In the genomic region with DNA sequence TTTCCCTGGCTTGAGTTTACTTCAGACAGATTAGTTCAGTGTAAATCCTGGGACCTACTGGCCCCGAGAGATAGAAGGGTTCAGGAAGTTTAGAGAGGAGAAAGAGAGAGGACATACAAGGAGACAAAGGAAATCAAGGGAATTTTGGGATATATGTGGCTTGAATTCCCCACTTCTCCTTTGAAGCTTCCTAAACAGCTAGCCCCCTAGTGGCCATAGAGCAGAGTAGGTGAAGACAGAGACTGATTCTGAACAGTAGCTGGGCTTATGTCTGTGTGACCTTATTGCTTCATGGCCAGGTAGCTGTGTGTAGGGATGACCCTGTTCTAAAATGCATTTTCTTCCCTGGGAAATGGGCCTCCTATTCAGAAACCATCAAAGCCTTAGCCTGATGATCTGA, we compare ENCODE assay signal across 14 mouse cellular contexts.
DNase-seq lines count a peak whose midpoint lies in the region; ATAC-seq and TF ChIP-seq lines count a peak whose summit lies in the region.
"Had no signal": no experiment of that assay in that cellular context is flagged by ENCODE, and none has a peak within 500 bp of the region (broad histone marks: within the 10 kb centered on the region; RNA-seq: fewer than 3 reads in every experiment).

No protein-coding gene starts in this region.

- H3K27me3 ChIP-seq in kidney, postnatal 0 days (ENCODE audit: insufficient read depth, low read length), result no peaks in the 10 kb centered on the region
- H3K27me3 ChIP-seq in midbrain, embryonic 14.5 days (ENCODE audit: control insufficient read depth, insufficient read depth, low read length), result no peaks in the 10 kb centered on the region
- no peaks in the 10 kb centered on the region for H3K27me3 ChIP-seq in midbrain, embryonic 15.5 days (replicated peaks)
- H3K27me3 ChIP-seq: embryonic facial prominence, embryonic 12.5 days; heart, embryonic 15.5 days; limb, embryonic 12.5 days; midbrain, embryonic 12.5 days had no signal

- DNase-seq in cerebellum, postnatal 10 days, result peak; percentile 13 to 32
- DNase-seq in kidney, postnatal 0 days (ENCODE audit: low spot score), result peak; percentile 73
- no peak for DNase-seq in kidney, postnatal 4 days
- DNase-seq in midbrain, embryonic 14.5 days, result peak; percentile 80
- no peak for DNase-seq in yolk sac, embryonic 10.5 days (ENCODE audit: low spot score)
- no peak for DNase-seq in cerebellum, postnatal 36 days
- DNase-seq: kidney, adult 18-20 months; thymus, postnatal 4 days had no signal

- no peak for ATAC-seq in cerebellum, adult (ENCODE audit: insufficient number of reproducible peaks, low FRiP score, low TSS enrichment)
- ATAC-seq in kidney, postnatal 0 days (replicated peaks; ENCODE audit: low FRiP score, low read depth), result no peak
- no peak for ATAC-seq in midbrain, embryonic 14.5 days (ENCODE audit: low FRiP score, low TSS enrichment)
- no peak for ATAC-seq in midbrain, embryonic 15.5 days (replicated peaks)

- no peaks in the 10 kb centered on the region for H3K9me3 ChIP-seq in kidney, postnatal 0 days (replicated peaks; ENCODE audit: low read length)
- no peaks in the 10 kb centered on the region for H3K9me3 ChIP-seq in midbrain, embryonic 14.5 days (ENCODE audit: control insufficient read depth, low read length)
- no peaks in the 10 kb centered on the region for H3K9me3 ChIP-seq in midbrain, embryonic 15.5 days
- H3K9me3 ChIP-seq: embryonic facial prominence, embryonic 12.5 days; heart, embryonic 15.5 days; limb, embryonic 12.5 days; midbrain, embryonic 12.5 days had no signal

- peak; percentile 79 for TF ChIP-seq CTCF in kidney, postnatal 0 days (IDR thresholded peaks at IDR 0.05; ENCODE audit: low read depth)

- no peaks in the 10 kb centered on the region for H3K4me1 ChIP-seq in kidney, postnatal 0 days (replicated peaks; ENCODE audit: insufficient read depth, low read length)
- H3K4me1 ChIP-seq in midbrain, embryonic 14.5 days (ENCODE audit: control insufficient read depth, insufficient read depth, low read length), result no peaks in the 10 kb centered on the region
- no peaks in the 10 kb centered on the region for H3K4me1 ChIP-seq in midbrain, embryonic 15.5 days
- H3K4me1 ChIP-seq: embryonic facial prominence, embryonic 12.5 days; heart, embryonic 15.5 days; limb, embryonic 12.5 days; midbrain, embryonic 12.5 days had no signal

- no peak overlapping the region for H3K9ac ChIP-seq in kidney, postnatal 0 days (ENCODE audit: low read depth, low read length)
- no peak overlapping the region for H3K9ac ChIP-seq in midbrain, embryonic 14.5 days (replicated peaks; ENCODE audit: low read length)
- H3K9ac ChIP-seq in midbrain, embryonic 15.5 days, result no peak overlapping the region
- H3K9ac ChIP-seq: embryonic facial prominence, embryonic 12.5 days; heart, embryonic 15.5 days; limb, embryonic 12.5 days; midbrain, embryonic 12.5 days had no signal

- no peak overlapping the region for H3K4me2 ChIP-seq in kidney, postnatal 0 days (ENCODE audit: low read length)
- no peak overlapping the region for H3K4me2 ChIP-seq in midbrain, embryonic 14.5 days (ENCODE audit: low read length)
- no peak overlapping the region for H3K4me2 ChIP-seq in midbrain, embryonic 15.5 days
- H3K4me2 ChIP-seq: embryonic facial prominence, embryonic 12.5 days; heart, embryonic 15.5 days; limb, embryonic 12.5 days; midbrain, embryonic 12.5 days had no signal

- 38% methylated on average over 1 of the region's 1 CpGs for WGBS in kidney, postnatal 0 days
- 50% methylated on average over 1 of the region's 1 CpGs for WGBS in midbrain, embryonic 14.5 days
- WGBS in midbrain, embryonic 15.5 days, result 56% methylated on average over 1 of the region's 1 CpGs

- H3K27ac ChIP-seq in kidney, postnatal 0 days, result no peak overlapping the region
- no peak overlapping the region for H3K27ac ChIP-seq in midbrain, embryonic 14.5 days (replicated peaks; ENCODE audit: low read depth, low read length)
- H3K27ac ChIP-seq in midbrain, embryonic 15.5 days, result no peak overlapping the region
- H3K27ac ChIP-seq: embryonic facial prominence, embryonic 12.5 days; heart, embryonic 15.5 days; limb, embryonic 12.5 days; midbrain, embryonic 12.5 days had no signal

- no peaks in the 10 kb centered on the region for H3K36me3 ChIP-seq in kidney, postnatal 0 days (ENCODE audit: insufficient read depth, low read length)
- H3K36me3 ChIP-seq in midbrain, embryonic 14.5 days (ENCODE audit: control insufficient read depth, insufficient read depth, low read length), result no peaks in the 10 kb centered on the region
- H3K36me3 ChIP-seq in midbrain, embryonic 15.5 days (replicated peaks), result no peaks in the 10 kb centered on the region
- H3K36me3 ChIP-seq: embryonic facial prominence, embryonic 12.5 days; heart, embryonic 15.5 days; limb, embryonic 12.5 days; midbrain, embryonic 12.5 days had no signal

- no peak overlapping the region for H3K4me3 ChIP-seq in kidney, postnatal 0 days (replicated peaks; ENCODE audit: low read depth, low read length)
- no peak overlapping the region for H3K4me3 ChIP-seq in midbrain, embryonic 14.5 days (replicated peaks; ENCODE audit: low read depth, low read length)
- H3K4me3 ChIP-seq in midbrain, embryonic 15.5 days, result no peak overlapping the region
- H3K4me3 ChIP-seq: embryonic facial prominence, embryonic 12.5 days; heart, embryonic 15.5 days; limb, embryonic 12.5 days; midbrain, embryonic 12.5 days had no signal

Comparison
In these comparisons a context has a peak if more than half of its experiments do, and no peak if none do; other contexts are left out.
1. DNase-seq: peak in cerebellum, postnatal 10 days (2 of 2), kidney, postnatal 0 days (single experiment) and midbrain, embryonic 14.5 days (single experiment); none in kidney, postnatal 4 days (0 of 2), yolk sac, embryonic 10.5 days (single experiment) and cerebellum, postnatal 36 days (0 of 2).